Mouse (Mus musculus): ENCODE results near the gene Rc3h2.

Rc3h2 gene

GRCm38 (mm10) chr2:37338497-37339187 is 84.1 kb downstream of the Rc3h2 start:
- peak; percentile 50 for DNase-seq

- DNase-seq = no peak
Observed at GRCm38 (mm10) chr2:37333321-37333720, 89.4 kb downstream of the Rc3h2 start.

- no peak for DNase-seq
Observed at GRCm38 (mm10) chr2:37326215-37326614, 96.5 kb downstream of the Rc3h2 start, which contains the start of gene Olfr368. TSS of gene Olfr368 (plus strand) at chr2:37326515.
